Mouse (Mus musculus) testis, adult 2 months (tissue): Measurements from ENCODE around the gene Doxl2.

ENCODE experiments used
- CTCF ChIP-seq: fragments of 200-500 bp; IDR thresholded peaks from 2 replicates; pipeline ENCODE4 v1.5.1; 2012; ENCODE audit warnings: low read depth, mild to moderate bottlenecking, inconsistent platforms, low read length, moderate library complexity; ENCODE audit not compliant: control insufficient read depth, insufficient read depth, insufficient replicate concordance
- POLR2A ChIP-seq: fragments of 200-500 bp; IDR thresholded peaks from 2 replicates; pipeline ENCODE4 v1.6.1; 2012; ENCODE audit warnings: low read depth, mild to moderate bottlenecking, inconsistent platforms, low read length, moderate library complexity; ENCODE audit not compliant: control insufficient read depth

- TF ChIP-seq POLR2A (no peak), CTCF (no peak)
These were observed 34.4 kb downstream of the Doxl2 start for GRCm38 (mm10) chr6:49009161-49009555.
